Mouse (Mus musculus) ES-E14 (cell line): ENCODE results near the gene Hnf1a.

Experiments
- CHD2 ChIP-seq: IDR thresholded peaks from 2 replicates; pipeline ENCODE4 v1.6.1; 2014; ENCODE audit warnings: mild to moderate bottlenecking, low read depth, low read length, inconsistent platforms
- HCFC1 ChIP-seq: IDR thresholded peaks from 2 replicates; pipeline ENCODE4 v1.6.1; 2012; ENCODE audit warnings: low read length, inconsistent platforms, borderline replicate concordance; ENCODE audit not compliant: insufficient read depth
- MAFK ChIP-seq: IDR thresholded peaks from 2 replicates; pipeline ENCODE4 v1.6.1; 2014; ENCODE audit warnings: mild to moderate bottlenecking, low read depth, low read length, inconsistent platforms; ENCODE audit not compliant: insufficient read depth
- ZC3H11A ChIP-seq: IDR thresholded peaks from 2 replicates; pipeline ENCODE4 v1.6.1; 2012; ENCODE audit warnings: low read depth, mild to moderate bottlenecking, inconsistent platforms, low read length, borderline replicate concordance
- ZNF384 ChIP-seq: IDR thresholded peaks from 2 replicates; pipeline ENCODE4 v1.6.1; 2012; ENCODE audit warnings: low read depth, low read length, inconsistent platforms

GRCm38 (mm10) chr5:114969064-114969463 is 1.8 kb downstream of the Hnf1a start:
- TF ChIP-seq CHD2 (no peak), ZC3H11A (no peak), ZNF384 (no peak), MAFK (no peak), HCFC1 (no peak)
